Mouse (Mus musculus) kidney, adult 2 months (tissue): ENCODE measurements at regions not wholly inside any gene's neighbourhood (a gene's known extent, or its start where the extent isn't known, plus 50 kb on each side); places are given as distances from the start of the nearest gene placed in this dataset.

Experiments used
- CTCF ChIP-seq: fragments of 200-500 bp; conservative IDR thresholded peaks from 2 replicates; pipeline ENCODE4 v1.5.1; 2011; ENCODE audit warnings: low read depth, mild to moderate bottlenecking, control low read depth, low read length, moderate library complexity, mixed read lengths; ENCODE audit not compliant: insufficient read depth, insufficient read length
- POLR2A ChIP-seq: fragments of 200-500 bp; IDR thresholded peaks from one replicate; pipeline ENCODE4 v1.6.1; 2011; ENCODE audit warnings: low read depth, low read length, control low read depth

DNA sequence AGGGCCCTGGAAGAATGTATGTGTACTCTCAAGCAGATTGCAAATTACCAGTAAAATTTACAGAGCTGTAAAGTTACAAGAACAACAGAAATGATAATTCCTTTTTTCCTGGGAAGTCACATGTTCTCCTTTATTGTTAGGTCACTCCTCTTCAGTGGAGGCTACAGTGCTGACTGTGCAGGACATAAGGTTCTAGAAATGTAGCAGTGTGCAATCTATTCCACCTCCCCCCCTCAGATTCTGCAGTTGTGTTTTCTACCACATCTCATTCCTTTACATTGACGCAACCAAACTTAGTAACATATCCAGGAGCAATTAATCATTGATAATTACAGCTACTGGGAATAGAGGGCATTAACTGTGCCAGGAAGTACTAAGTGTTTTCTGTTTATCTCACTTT is 385.3 kb upstream of the Tnc start:
- no peak for TF ChIP-seq POLR2A
- no peak for TF ChIP-seq CTCF
